ENCODE assay signal across 19 mouse cellular contexts in the genomic region with DNA sequence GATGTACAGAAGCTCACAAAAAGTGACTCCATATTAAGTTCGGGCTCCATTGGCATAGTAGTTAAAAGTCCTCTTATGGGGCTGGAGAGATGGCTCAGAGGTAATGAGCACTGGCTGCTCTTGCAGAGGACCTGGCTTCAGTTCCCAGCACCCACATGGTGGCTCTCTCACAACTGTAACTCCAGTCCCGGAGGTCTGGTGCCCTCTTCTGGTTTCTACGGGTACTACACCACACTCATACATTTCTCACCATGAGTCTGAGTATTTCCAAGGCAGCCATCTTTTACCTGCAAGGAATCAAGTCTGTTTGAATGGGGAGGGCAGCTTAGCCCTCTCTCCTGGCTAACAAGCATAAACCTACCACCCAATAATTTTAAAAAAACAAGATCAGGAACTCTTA. TPM values are rescaled to one million over a fixed set of nuclear protein-coding genes. Genes with fewer than 3 reads are reported as not detected.
DNase-seq lines count a peak whose midpoint lies in the region; ATAC-seq and TF ChIP-seq lines count a peak whose summit lies in the region.
"Had no signal": no experiment of that assay in that cellular context is flagged by ENCODE, and none has a peak within 500 bp of the region (broad histone marks: within the 10 kb centered on the region; RNA-seq: fewer than 3 reads in every experiment).

No protein-coding gene starts in this region.

- H3K4me3 ChIP-seq in heart, postnatal 0 days (ENCODE audit: low read depth, low read length): no peak overlapping the region
- no peak overlapping the region for H3K4me3 ChIP-seq in liver, postnatal 0 days (ENCODE audit: low read depth, low read length)
- H3K4me3 ChIP-seq in liver, embryonic 11.5 days (ENCODE audit: low read depth, low read length): no peak overlapping the region
- H3K4me3 ChIP-seq in ES-Bruce4 (ENCODE audit: low read depth, low read length): no peak overlapping the region
- H3K4me3 ChIP-seq: embryonic facial prominence, embryonic 13.5 days; hindbrain, embryonic 12.5 days; limb, embryonic 12.5 days had no signal

- H3K4me1 ChIP-seq in heart, postnatal 0 days (ENCODE audit: control insufficient read depth, insufficient read depth): peaks cover 5% of the 10 kb centered on the region; the same call in 1 of the 2 replicates
- no peaks in the 10 kb centered on the region for H3K4me1 ChIP-seq in liver, postnatal 0 days (ENCODE audit: insufficient read depth)
- H3K4me1 ChIP-seq in liver, embryonic 11.5 days (replicated peaks; ENCODE audit: control insufficient read depth, insufficient read depth, low read length): no peaks in the 10 kb centered on the region; the same call in 1 of the 2 replicates
- peaks cover 9% of the 10 kb centered on the region for H3K4me1 ChIP-seq in ES-Bruce4 (ENCODE audit: control insufficient read depth, insufficient read depth, low read length)
- H3K4me1 ChIP-seq: hindbrain, embryonic 12.5 days had no signal

- DNase-seq in heart, postnatal 0 days (ENCODE audit: low spot score): no peak
- no peak for DNase-seq in heart, postnatal 10 days
- no peak for DNase-seq in liver, postnatal 0 days
- no peak for DNase-seq in liver, embryonic 11.5 days (ENCODE audit: low spot score)
- DNase-seq in gastrocnemius, postnatal 36 days: no peak
- DNase-seq: adrenal gland, postnatal 25 days; cerebellum, adult 2 months; gastrocnemius, postnatal 25 days; lung, adult 2 months; midbrain, embryonic 14.5 days; retina, postnatal 1 day; right cerebral cortex, postnatal 4 days; thymus, adult 2 months had no signal

- intact Hi-C loops in heart, postnatal 10 days (cut with DNase I): no loop called here
- intact Hi-C loops in gastrocnemius, postnatal 36 days (cut with DNase I): no loop called here

- TF ChIP-seq CTCF in heart, postnatal 0 days (IDR thresholded peaks at IDR 0.05; ENCODE audit: low read depth): peak; percentile 24; the same call in 1 of the 2 replicates
- TF ChIP-seq CTCF in liver, postnatal 0 days (IDR thresholded peaks at IDR 0.05; ENCODE audit: low read depth): peak; percentile 49
- TF ChIP-seq CTCF in ES-Bruce4 (IDR thresholded peaks at IDR 0.05; ENCODE audit: low read depth, low read length): peak; percentile 31

- no peak overlapping the region for H3K4me2 ChIP-seq in heart, postnatal 0 days (ENCODE audit: low read depth, low read length)
- H3K4me2 ChIP-seq in liver, postnatal 0 days (ENCODE audit: low read depth, low read length): no peak overlapping the region
- H3K4me2 ChIP-seq in liver, embryonic 11.5 days: no peak overlapping the region
- H3K4me2 ChIP-seq: embryonic facial prominence, embryonic 13.5 days; hindbrain, embryonic 12.5 days; limb, embryonic 12.5 days had no signal

- TF ChIP-seq POLR2A in ES-Bruce4 (IDR thresholded peaks at IDR 0.05; ENCODE audit: insufficient read depth, low read length): no peak

- H3K9ac ChIP-seq in heart, postnatal 0 days (replicated peaks; ENCODE audit: low read depth, low read length): no peak overlapping the region
- no peak overlapping the region for H3K9ac ChIP-seq in liver, postnatal 0 days (replicated peaks)
- no peak overlapping the region for H3K9ac ChIP-seq in liver, embryonic 11.5 days (ENCODE audit: low read depth, low read length)
- H3K9ac ChIP-seq in ES-Bruce4 (ENCODE audit: low read depth, poor library complexity, severe bottlenecking): no peak overlapping the region
- H3K9ac ChIP-seq: embryonic facial prominence, embryonic 13.5 days; hindbrain, embryonic 12.5 days; limb, embryonic 12.5 days had no signal

- WGBS in heart, postnatal 0 days: 94% methylated on average over 3 of the region's 3 CpGs
- 87% methylated on average over 3 of the region's 3 CpGs for WGBS in liver, postnatal 0 days (ENCODE audit: insufficient replicate concordance)
- WGBS in liver, embryonic 11.5 days: 88% methylated on average over 3 of the region's 3 CpGs

- TF ChIP-seq EP300 in heart, postnatal 0 days (IDR thresholded peaks at IDR 0.05; ENCODE audit: low read depth): no peak
- no peak for TF ChIP-seq EP300 in liver, postnatal 0 days (IDR thresholded peaks at IDR 0.05; ENCODE audit: low read depth)
- no peak for TF ChIP-seq EP300 in ES-Bruce4 (IDR thresholded peaks at IDR 0.05; ENCODE audit: insufficient read depth, low read depth, low read length)

- no peak overlapping the region for H3K27ac ChIP-seq in heart, postnatal 0 days (ENCODE audit: low read depth)
- H3K27ac ChIP-seq in liver, postnatal 0 days (ENCODE audit: low read depth): no peak overlapping the region
- no peak overlapping the region for H3K27ac ChIP-seq in liver, embryonic 11.5 days (ENCODE audit: low read depth, low read length)
- H3K27ac ChIP-seq in ES-Bruce4 (ENCODE audit: insufficient read depth, low read length): no peak overlapping the region
- H3K27ac ChIP-seq: embryonic facial prominence, embryonic 13.5 days; hindbrain, embryonic 12.5 days; limb, embryonic 12.5 days had no signal

- 0 out of 2 replicates have a peak, but pooled peaks cover 3% of the 10 kb centered on the region for H3K9me3 ChIP-seq in heart, postnatal 0 days (replicated peaks; ENCODE audit: control insufficient read depth, low read length)
- no peaks in the 10 kb centered on the region for H3K9me3 ChIP-seq in liver, postnatal 0 days (ENCODE audit: low read length)
- H3K9me3 ChIP-seq in liver, embryonic 11.5 days (ENCODE audit: control insufficient read depth, low read length): 0 out of 2 replicates have a peak, but pooled peaks cover 4% of the 10 kb centered on the region
- no peaks in the 10 kb centered on the region for H3K9me3 ChIP-seq in ES-Bruce4 (replicated peaks; ENCODE audit: control insufficient read depth, insufficient read depth, low read length, poor library complexity, severe bottlenecking)

- no peaks in the 10 kb centered on the region for H3K27me3 ChIP-seq in heart, postnatal 0 days (ENCODE audit: control insufficient read depth, insufficient read depth, low read length)
- no peaks in the 10 kb centered on the region for H3K27me3 ChIP-seq in liver, postnatal 0 days (ENCODE audit: insufficient read depth, low read length)
- H3K27me3 ChIP-seq in liver, embryonic 11.5 days (replicated peaks; ENCODE audit: control insufficient read depth, insufficient read depth, low read length): no peaks in the 10 kb centered on the region
- no peaks in the 10 kb centered on the region for H3K27me3 ChIP-seq in ES-Bruce4 (ENCODE audit: control insufficient read depth, insufficient read depth, low read length, poor library complexity, severe bottlenecking)
- H3K27me3 ChIP-seq: embryonic facial prominence, embryonic 13.5 days; hindbrain, embryonic 12.5 days; limb, embryonic 12.5 days had no signal

- ATAC-seq in heart, postnatal 0 days (ENCODE audit: insufficient read depth, low read depth): no peak
- ATAC-seq in liver, postnatal 0 days: no peak
- no peak for ATAC-seq in liver, embryonic 11.5 days (replicated peaks; ENCODE audit: low FRiP score)
- ATAC-seq in megakaryocyte progenitor cell, adult 5-6 weeks (replicated peaks; ENCODE audit: poor library complexity): 0 out of 2 replicates have a peak, but pooled peaks have one; percentile 30
- ATAC-seq: intestine, embryonic 16.5 days had no signal

- 0 out of 2 replicates have a peak, but pooled peaks cover 6% of the 10 kb centered on the region for H3K36me3 ChIP-seq in heart, postnatal 0 days (replicated peaks; ENCODE audit: control insufficient read depth, insufficient read depth, low read length)
- H3K36me3 ChIP-seq in liver, postnatal 0 days (replicated peaks; ENCODE audit: insufficient read depth, low read length): no peaks in the 10 kb centered on the region; the same call in 1 of the 2 replicates
- peaks cover 6% of the 10 kb centered on the region; the same call in 1 of the 2 replicates for H3K36me3 ChIP-seq in liver, embryonic 11.5 days (ENCODE audit: control insufficient read depth, insufficient read depth, low read length)
- no peaks in the 10 kb centered on the region for H3K36me3 ChIP-seq in ES-Bruce4 (ENCODE audit: control insufficient read depth, insufficient read depth, low read length, poor library complexity, severe bottlenecking)
- H3K36me3 ChIP-seq: hindbrain, embryonic 12.5 days; limb, embryonic 12.5 days had no signal

RNA-seq across cellular contexts. Expression of a gene that starts 30.5 kb away (rescaled TPM):
- 21.0 and 31.0 TPM in 2 replicates for total RNA-seq in heart, postnatal 0 days (2014; rRNA removed; ENCODE audit: low replicate concordance)
- 7.7 and 13.2 TPM in 2 replicates for polyA plus RNA-seq in heart, postnatal 0 days (2015; fragmentation: Nextera tagmentation; extraction: Ambion mirVana)
- 10 to 100 TPM; 22.5 to 23.5 TPM for total RNA-seq in heart, postnatal 10 days (2021)
- polyA plus RNA-seq in liver, postnatal 0 days (2015; fragmentation: Nextera tagmentation; extraction: Ambion mirVana): 6.4 and 6.5 TPM in 2 replicates
- polyA plus RNA-seq in liver, embryonic 11.5 days (2014; fragmentation: Nextera tagmentation; extraction: Ambion mirVana): 58.4 and 63.4 TPM in 2 replicates
- 21.6 and 27.1 TPM in 2 replicates for polyA plus RNA-seq in ES-Bruce4 (2011; ENCODE audit: insufficient read depth, insufficient read length, low read depth, missing spikeins)
- 36.0 and 37.7 TPM in 2 replicates for total RNA-seq in megakaryocyte progenitor cell, adult 5-6 weeks (2015)
- 14.9 and 15.3 TPM in 2 replicates for total RNA-seq in megakaryocyte progenitor cell, adult 5-6 weeks (2017)
- 1 to 10 TPM; 1.9 to 2.8 TPM for total RNA-seq in gastrocnemius, postnatal 36 days (2021)
